Mouse (Mus musculus): ENCODE measurements at regions not wholly inside any gene's neighbourhood (a gene's known extent, or its start where the extent isn't known, plus 50 kb on each side); places are given as distances from the start of the nearest gene placed in this dataset.

DNA sequence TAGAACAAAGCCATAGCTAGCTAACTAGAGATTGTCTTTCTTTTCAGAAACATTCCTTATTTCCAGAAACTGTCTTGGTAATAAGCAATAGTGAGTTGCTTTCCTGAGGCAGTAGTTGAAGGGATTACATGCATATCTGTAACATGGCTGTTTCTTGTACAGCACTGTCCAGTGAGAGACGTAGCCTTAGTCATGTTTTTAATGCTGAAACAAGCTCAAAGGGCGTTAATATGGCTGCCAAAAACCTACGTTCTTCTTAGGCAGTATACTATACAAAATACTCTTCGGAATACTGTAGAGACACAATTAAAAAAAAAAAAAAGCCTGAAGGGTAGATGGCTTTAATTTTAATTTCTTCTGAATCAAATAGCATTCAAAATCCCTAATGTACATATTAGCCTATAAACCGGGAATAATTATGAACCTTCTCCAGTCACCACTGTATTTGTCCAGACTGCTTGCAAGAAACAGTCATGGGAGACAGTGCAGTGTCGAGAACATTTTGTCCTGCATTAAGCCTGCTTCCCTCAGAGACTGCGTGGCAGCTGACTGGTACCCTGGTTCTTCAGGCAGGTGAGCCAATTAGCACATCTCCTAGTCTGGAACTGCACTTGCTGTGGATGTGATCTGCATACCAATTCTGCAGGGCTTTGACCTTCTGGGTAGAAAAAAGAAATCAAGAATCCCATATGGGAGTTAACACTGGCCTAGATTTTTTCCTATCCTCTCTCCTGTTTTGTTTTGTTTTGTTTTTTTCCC lies 854.7 kb upstream of the Stxbp6 start:
- DNase-seq (ENCODE audit: low spot score) = no peak
